Mouse (Mus musculus): ENCODE results near the gene Lipc. TPM values are rescaled to one million over a fixed set of nuclear protein-coding genes. Genes with fewer than 3 reads are reported as not detected.

Gene Lipc
- polyA plus RNA-seq, 1 experiment from 2014 or later, result 1.9 TPM

GRCm38 (mm10) chr9:70891431-70892133 is 60.4 kb downstream of the Lipc start:
- 28% methylated on average over 8 of the region's 8 CpGs for WGBS
- H3K27me3 ChIP-seq (ENCODE audit: insufficient read depth, poor library complexity, severe bottlenecking), result no peaks in the 10 kb centered on the region
- peaks cover 34% of the 10 kb centered on the region for H3K4me1 ChIP-seq
- DNase-seq (ENCODE audit: low spot score), result no peak
- H3K9me3 ChIP-seq, result no peaks in the 10 kb centered on the region
- H3K4me3 ChIP-seq, result no peak overlapping the region
- no peaks in the 10 kb centered on the region for H3K36me3 ChIP-seq
- H3K27ac ChIP-seq, result peak overlapping the region; percentile 70

DNA sequence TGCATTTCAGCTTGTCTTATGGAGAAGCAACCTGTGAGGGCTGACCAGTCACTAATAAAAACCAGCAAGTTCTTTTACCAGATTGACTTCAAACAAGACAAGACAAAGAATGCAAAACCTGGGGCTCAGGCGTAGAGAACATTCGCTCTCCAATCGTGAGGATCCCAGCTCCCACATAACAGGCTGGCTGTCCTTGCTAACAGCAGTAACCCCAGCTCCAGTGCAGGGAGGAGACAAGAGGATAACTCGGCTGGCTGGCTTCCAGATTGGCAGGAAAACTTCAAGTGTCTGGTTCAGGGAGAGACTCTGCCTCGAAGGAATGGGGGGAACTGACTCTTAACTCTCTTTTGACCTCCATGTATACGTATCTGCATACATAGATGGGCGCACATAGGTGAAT is 61.3 kb downstream of the Lipc start:
- 87% methylated on average over 7 of the region's 7 CpGs for WGBS
- H3K27me3 ChIP-seq (ENCODE audit: insufficient read depth, poor library complexity, severe bottlenecking), result no peaks in the 10 kb centered on the region

DNA sequence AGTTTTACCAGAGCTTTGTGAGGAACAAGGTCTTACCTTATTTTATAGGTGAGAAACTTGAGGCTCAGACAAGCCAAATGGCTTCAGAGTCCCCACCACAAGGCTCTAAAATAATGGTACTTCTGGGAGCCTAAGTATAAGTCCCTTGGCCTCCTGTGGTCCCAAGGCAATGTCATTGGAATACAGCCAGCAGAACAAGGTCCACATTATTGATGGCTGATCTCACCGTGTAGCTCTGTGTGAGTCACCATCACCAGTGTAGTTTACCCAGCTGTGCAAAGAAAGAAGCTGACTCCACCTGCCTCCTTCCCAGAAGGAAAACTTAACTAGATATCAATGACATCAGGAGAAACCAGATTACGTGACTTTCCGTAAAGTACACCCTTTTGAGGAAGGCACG is 63.1 kb downstream of the Lipc start:
- 0 out of 2 replicates have a peak overlapping the region, but pooled peaks have one; percentile 10 for H3K27ac ChIP-seq
- H3K36me3 ChIP-seq, result no peaks in the 10 kb centered on the region
- peaks cover 31% of the 10 kb centered on the region for H3K4me1 ChIP-seq
- no peak overlapping the region for H3K4me3 ChIP-seq
- DNase-seq (ENCODE audit: low spot score), result no peak
- WGBS, result 82% methylated on average over 4 of the region's 4 CpGs
- no peaks in the 10 kb centered on the region for H3K27me3 ChIP-seq (ENCODE audit: insufficient read depth, poor library complexity, severe bottlenecking)
- H3K9me3 ChIP-seq, result no peaks in the 10 kb centered on the region

More for the DNA sequence above, 61.3 kb downstream of the Lipc start:
- H3K36me3 ChIP-seq, result no peaks in the 10 kb centered on the region
- H3K4me3 ChIP-seq, result no peak overlapping the region
- H3K9me3 ChIP-seq, result no peaks in the 10 kb centered on the region
- peaks cover 34% of the 10 kb centered on the region for H3K4me1 ChIP-seq
- H3K27ac ChIP-seq, result peak overlapping the region; percentile 70
- no peak for DNase-seq (ENCODE audit: low spot score)

DNA sequence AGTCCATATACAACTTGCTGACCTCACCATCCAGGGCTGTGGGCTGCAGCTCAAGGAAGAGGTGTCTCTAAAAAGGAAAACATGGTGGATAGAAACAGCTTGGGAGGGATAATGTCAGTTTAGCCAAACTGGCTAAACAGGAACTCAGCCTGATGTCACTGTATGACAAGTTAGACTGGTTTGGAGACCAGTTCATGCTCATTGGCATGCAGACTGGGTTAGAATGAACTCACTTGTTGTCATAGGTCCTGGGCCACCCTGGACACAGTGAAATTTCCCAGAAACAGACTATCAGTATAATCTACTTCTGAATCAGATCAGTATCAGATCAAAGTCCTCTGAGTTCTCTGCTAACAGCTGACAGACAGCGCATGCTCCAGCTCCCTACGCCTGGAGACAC is 63.5 kb downstream of the Lipc start:
- no peak for DNase-seq (ENCODE audit: low spot score)
- Histone ChIP-seq H3K9me3 (no peaks in the 10 kb centered on the region), H3K36me3 (no peaks in the 10 kb centered on the region), H3K27ac (no peak overlapping the region), H3K4me1 (peaks cover 31% of the 10 kb centered on the region), H3K27me3 (ENCODE audit: insufficient read depth, poor library complexity, severe bottlenecking) (no peaks in the 10 kb centered on the region), H3K4me3 (no peak overlapping the region)
- WGBS, result 86% methylated on average over 2 of the region's 2 CpGs

- H3K4me3 ChIP-seq, result no peak overlapping the region
- no peak overlapping the region for H3K27ac ChIP-seq
- peaks cover 11% of the 10 kb centered on the region for H3K4me1 ChIP-seq
- DNase-seq (ENCODE audit: low spot score), result no peak
- H3K9me3 ChIP-seq, result no peaks in the 10 kb centered on the region
- H3K27me3 ChIP-seq (ENCODE audit: insufficient read depth, poor library complexity, severe bottlenecking), result no peaks in the 10 kb centered on the region
- no peaks in the 10 kb centered on the region for H3K36me3 ChIP-seq
- WGBS, result 37% methylated on average over 5 of the region's 5 CpGs
These were observed 70.0 kb downstream of the Lipc start for GRCm38 (mm10) chr9:70881982-70882381.

DNA sequence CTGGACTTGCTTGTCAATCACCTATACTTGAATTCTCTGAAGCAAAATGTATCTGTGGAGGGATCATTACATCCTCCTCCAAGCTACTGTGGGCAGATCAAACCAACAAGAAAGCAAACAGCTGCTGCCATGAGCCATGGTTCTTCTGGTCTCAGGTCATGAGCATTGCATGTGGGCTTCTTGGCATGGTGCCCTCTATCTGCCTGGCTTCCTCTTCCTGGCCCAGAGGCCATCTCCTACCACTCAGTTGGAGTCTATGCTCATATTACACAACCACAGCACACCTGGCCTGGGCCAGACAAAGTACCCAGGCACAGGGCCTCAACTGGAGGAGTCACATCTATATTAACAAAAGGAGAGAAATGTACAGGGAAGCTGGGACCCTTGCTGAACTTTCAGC is 73.2 kb downstream of the Lipc start:
- Histone ChIP-seq H3K27me3 (ENCODE audit: insufficient read depth, poor library complexity, severe bottlenecking) (no peaks in the 10 kb centered on the region), H3K36me3 (no peaks in the 10 kb centered on the region), H3K4me1 (peaks cover 25% of the 10 kb centered on the region), H3K4me3 (no peak overlapping the region), H3K27ac (no peak overlapping the region), H3K9me3 (no peaks in the 10 kb centered on the region)
- DNase-seq (ENCODE audit: low spot score), result no peak

- H3K9me3 ChIP-seq, result no peaks in the 10 kb centered on the region
- WGBS, result 62% methylated on average over 5 of the region's 5 CpGs
- no peaks in the 10 kb centered on the region for H3K27me3 ChIP-seq (ENCODE audit: insufficient read depth, poor library complexity, severe bottlenecking)
- no peak for DNase-seq (ENCODE audit: low spot score)
- H3K4me1 ChIP-seq, result peaks cover 25% of the 10 kb centered on the region
- no peaks in the 10 kb centered on the region for H3K36me3 ChIP-seq
- no peak overlapping the region for H3K4me3 ChIP-seq
- H3K27ac ChIP-seq, result no peak overlapping the region
These were observed 73.9 kb downstream of the Lipc start for GRCm38 (mm10) chr9:70878157-70878556.

GRCm38 (mm10) chr9:70875490-70875889 is 76.5 kb downstream of the Lipc start:
- H3K27me3 ChIP-seq (ENCODE audit: insufficient read depth, poor library complexity, severe bottlenecking), result no peaks in the 10 kb centered on the region
- 74% methylated on average over 4 of the region's 4 CpGs for WGBS
- peaks cover 25% of the 10 kb centered on the region for H3K4me1 ChIP-seq
- H3K9me3 ChIP-seq, result no peaks in the 10 kb centered on the region
- no peak for DNase-seq (ENCODE audit: low spot score)
- no peak overlapping the region for H3K27ac ChIP-seq
- no peaks in the 10 kb centered on the region for H3K36me3 ChIP-seq
- H3K4me3 ChIP-seq, result no peak overlapping the region

DNA sequence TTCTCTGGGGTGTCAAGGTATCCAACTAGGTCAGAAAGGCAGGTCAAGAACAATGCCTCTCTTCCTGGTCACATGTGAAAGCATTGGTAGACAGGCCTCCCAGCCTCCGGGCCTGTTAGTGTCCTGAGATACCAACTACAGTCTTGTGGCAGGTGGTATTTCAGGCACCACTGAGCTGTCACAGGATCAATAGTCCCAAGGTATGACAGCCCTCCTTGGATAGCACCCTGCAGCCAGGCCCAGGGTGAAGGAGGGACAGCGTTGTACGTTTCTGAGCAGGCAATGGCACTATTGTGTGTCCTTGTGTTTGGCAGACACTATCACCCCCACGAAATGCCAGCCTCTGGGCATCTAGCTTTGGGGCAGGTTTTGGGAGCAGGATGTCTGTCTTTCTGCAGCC is 77.0 kb downstream of the Lipc start:
- no peak overlapping the region for H3K4me3 ChIP-seq
- H3K9me3 ChIP-seq, result no peaks in the 10 kb centered on the region

DNA sequence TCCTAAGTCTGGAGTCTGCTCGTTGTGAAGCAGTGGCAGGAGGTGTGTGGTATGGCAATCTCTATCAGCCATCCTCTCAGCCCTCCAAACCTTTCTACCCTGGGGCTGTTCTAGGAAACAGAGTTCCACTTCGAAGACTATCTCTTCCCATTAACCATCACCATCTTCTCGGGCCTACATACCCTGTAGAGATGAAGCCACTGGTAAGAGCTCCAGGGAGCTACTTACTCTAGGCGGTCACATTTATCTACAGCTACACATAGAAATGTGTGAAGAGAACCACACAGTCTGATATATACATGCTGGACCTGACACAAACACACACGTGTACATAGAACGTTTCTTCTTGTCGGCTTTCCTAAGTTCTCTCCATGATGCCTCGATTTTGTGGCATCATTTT is 79.4 kb downstream of the Lipc start:
- DNase-seq (ENCODE audit: low spot score), result no peak
- Histone ChIP-seq H3K27ac (0 out of 2 replicates have a peak overlapping the region, but pooled peaks have one; percentile 4), H3K4me1 (peaks cover 27% of the 10 kb centered on the region), H3K27me3 (ENCODE audit: insufficient read depth, poor library complexity, severe bottlenecking) (no peaks in the 10 kb centered on the region), H3K4me3 (no peak overlapping the region), H3K36me3 (no peaks in the 10 kb centered on the region), H3K9me3 (no peaks in the 10 kb centered on the region)
- 74% methylated on average over 8 of the region's 8 CpGs for WGBS

More for the DNA sequence above, 77.0 kb downstream of the Lipc start:
- peaks cover 25% of the 10 kb centered on the region for H3K4me1 ChIP-seq
- no peaks in the 10 kb centered on the region for H3K36me3 ChIP-seq
- no peak for DNase-seq (ENCODE audit: low spot score)
- WGBS, result 80% methylated on average over 4 of the region's 4 CpGs
- no peaks in the 10 kb centered on the region for H3K27me3 ChIP-seq (ENCODE audit: insufficient read depth, poor library complexity, severe bottlenecking)
- no peak overlapping the region for H3K27ac ChIP-seq

DNA sequence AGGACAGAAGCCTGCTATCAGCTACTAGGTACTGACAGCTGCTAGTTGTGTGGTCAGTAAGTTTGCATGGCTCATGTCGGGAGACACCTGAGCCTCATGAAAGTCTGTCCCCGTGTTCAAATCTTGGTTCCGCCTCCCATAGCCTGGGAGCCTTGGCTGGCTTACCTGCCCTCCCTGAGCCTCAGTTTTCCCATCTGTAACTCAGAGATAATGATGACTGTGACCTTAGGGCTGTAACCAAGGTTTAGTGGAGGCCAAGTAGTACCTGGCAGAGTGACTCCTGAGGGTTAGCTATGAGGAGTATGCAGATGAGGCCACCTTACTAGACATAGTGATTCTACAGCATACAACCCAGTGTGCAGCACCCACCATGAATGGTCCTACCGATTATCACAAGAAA is 81.7 kb downstream of the Lipc start:
- H3K4me3 ChIP-seq, result no peak overlapping the region
- H3K36me3 ChIP-seq, result no peaks in the 10 kb centered on the region
- no peaks in the 10 kb centered on the region for H3K9me3 ChIP-seq
- WGBS, result 79% methylated on average over 4 of the region's 4 CpGs
- H3K27me3 ChIP-seq (ENCODE audit: insufficient read depth, poor library complexity, severe bottlenecking), result no peaks in the 10 kb centered on the region
- no peak overlapping the region for H3K27ac ChIP-seq
- DNase-seq (ENCODE audit: low spot score), result no peak
- H3K4me1 ChIP-seq, result peaks cover 11% of the 10 kb centered on the region

DNA sequence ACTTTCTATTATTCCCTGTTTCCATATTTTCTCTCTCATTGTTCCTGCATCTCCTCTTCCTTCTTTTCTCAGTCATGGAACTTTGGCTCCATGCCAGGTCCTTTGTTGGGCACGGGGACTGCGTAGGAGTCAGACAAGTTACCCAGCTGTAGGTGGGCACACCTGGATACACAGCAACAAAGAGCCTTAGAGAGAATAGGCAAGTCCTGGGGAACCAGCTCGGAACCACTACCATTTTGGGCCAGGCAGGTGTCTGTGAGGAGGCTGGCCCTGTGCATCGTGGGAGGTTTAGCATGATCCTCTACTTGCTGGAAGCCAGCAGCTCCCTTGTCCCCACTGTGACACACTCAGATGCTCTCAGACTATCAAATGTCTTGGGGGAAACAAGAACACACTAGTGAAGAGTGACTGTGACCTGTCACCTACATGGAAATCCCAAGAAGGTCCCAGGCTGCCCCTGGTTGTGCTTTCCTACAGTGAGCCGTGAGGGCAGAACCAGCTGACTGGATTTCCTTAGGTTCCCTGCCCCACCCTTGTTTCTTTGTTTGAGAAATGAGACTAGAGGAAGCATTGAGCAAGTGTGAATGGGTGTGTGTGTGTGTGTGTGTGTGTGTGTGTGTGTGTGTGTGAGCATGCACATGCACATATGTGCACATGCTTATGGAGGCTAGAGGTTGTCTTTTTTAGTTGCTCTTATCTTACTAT is 82.7 kb downstream of the Lipc start:
- no peaks in the 10 kb centered on the region for H3K36me3 ChIP-seq
- H3K4me1 ChIP-seq, result peaks cover 5% of the 10 kb centered on the region; the same call in 1 of the 2 replicates
- H3K27ac ChIP-seq, result no peak overlapping the region
- DNase-seq (ENCODE audit: low spot score), result no peak
- no peaks in the 10 kb centered on the region for H3K27me3 ChIP-seq (ENCODE audit: insufficient read depth, poor library complexity, severe bottlenecking)
- H3K4me3 ChIP-seq, result no peak overlapping the region
- 76% methylated on average over 5 of the region's 5 CpGs for WGBS
- no peaks in the 10 kb centered on the region for H3K9me3 ChIP-seq

GRCm38 (mm10) chr9:70867381-70867780 is 84.6 kb downstream of the Lipc start:
- DNase-seq (ENCODE audit: low spot score), result no peak
- H3K4me1 ChIP-seq, result peaks cover 15% of the 10 kb centered on the region
- H3K4me3 ChIP-seq, result no peak overlapping the region
- no peak overlapping the region for H3K27ac ChIP-seq
- no peaks in the 10 kb centered on the region for H3K36me3 ChIP-seq
- no peaks in the 10 kb centered on the region for H3K9me3 ChIP-seq
- 85% methylated on average over 4 of the region's 4 CpGs for WGBS
- no peaks in the 10 kb centered on the region for H3K27me3 ChIP-seq (ENCODE audit: insufficient read depth, poor library complexity, severe bottlenecking)

All from heart, embryonic 10.5 days (tissue).